Mouse (Mus musculus) hindbrain, embryonic 15.5 days (tissue): ENCODE results near the gene Tjap1. TPM values are rescaled to one million over a fixed set of nuclear protein-coding genes. Genes with fewer than 3 reads are reported as not detected.

Experiments used
- ATAC-seq: fragments of 200-750 bp; cut with Nextera tagmentation; 2 replicates; pipeline ENCODE4 v1.8.0; 2017; ENCODE audit warnings: low read depth, moderate number of reproducible peaks, moderate TSS enrichment; ENCODE audit not compliant: low FRiP score
- H3K27ac ChIP-seq: fragments of 300-500 bp; sonication (generic); replicated peaks from 2 replicates; pipeline ENCODE4 v1.5.1; 2015; ENCODE audit warnings: mild to moderate bottlenecking, inconsistent platforms
- H3K27me3 ChIP-seq: fragments of 300-500 bp; sonication (generic); 2 replicates; pipeline ENCODE4 v1.6.1; 2015; ENCODE audit warnings: control low read depth, inconsistent platforms
- H3K36me3 ChIP-seq: fragments of 300-500 bp; sonication (generic); 2 replicates; pipeline ENCODE4 v1.6.1; 2015; ENCODE audit warnings: control low read depth, inconsistent platforms
- H3K4me1 ChIP-seq: fragments of 300-500 bp; sonication (generic); replicated peaks from 2 replicates; pipeline ENCODE4 v1.6.1; 2015; ENCODE audit warnings: control low read depth, inconsistent platforms
- H3K4me2 ChIP-seq: fragments of 300-500 bp; sonication (generic); 2 replicates; pipeline ENCODE4 v1.6.1; 2015; ENCODE audit warnings: moderate library complexity, mild to moderate bottlenecking, inconsistent platforms
- H3K4me3 ChIP-seq: fragments of 300-500 bp; sonication (generic); 2 replicates; pipeline ENCODE4 v1.5.1; 2015; ENCODE audit warnings: mild to moderate bottlenecking, inconsistent platforms
- H3K9ac ChIP-seq: fragments of 300-500 bp; sonication (generic); 2 replicates; pipeline ENCODE4 v1.6.1; 2015; ENCODE audit warnings: inconsistent platforms
- H3K9me3 ChIP-seq: fragments of 300-500 bp; sonication (generic); 2 replicates; pipeline ENCODE4 v1.6.1; 2016; ENCODE audit warnings: control low read depth, inconsistent platforms
- WGBS: fragments of 180-500 bp; shearing (Covaris S2); methylation state at CpG from one replicate; pipeline ENCODE4 v1.1.7; 2015; 5-methylcytosine and 5-hydroxymethylcytosine counted together
- polyA plus RNA-seq: library from polyadenylated mRNA; unstranded; fragments of >200 nt; fragmentation: Nextera tagmentation; extraction: Ambion mirVana; gene quantifications from 2 replicates; pipeline ENCODE4 v1.2.1, GENCODE M21; 2015

The Tjap1 gene
- polyA plus RNA-seq, 1 experiment from 2014 or later, result 30.3 TPM

DNA sequence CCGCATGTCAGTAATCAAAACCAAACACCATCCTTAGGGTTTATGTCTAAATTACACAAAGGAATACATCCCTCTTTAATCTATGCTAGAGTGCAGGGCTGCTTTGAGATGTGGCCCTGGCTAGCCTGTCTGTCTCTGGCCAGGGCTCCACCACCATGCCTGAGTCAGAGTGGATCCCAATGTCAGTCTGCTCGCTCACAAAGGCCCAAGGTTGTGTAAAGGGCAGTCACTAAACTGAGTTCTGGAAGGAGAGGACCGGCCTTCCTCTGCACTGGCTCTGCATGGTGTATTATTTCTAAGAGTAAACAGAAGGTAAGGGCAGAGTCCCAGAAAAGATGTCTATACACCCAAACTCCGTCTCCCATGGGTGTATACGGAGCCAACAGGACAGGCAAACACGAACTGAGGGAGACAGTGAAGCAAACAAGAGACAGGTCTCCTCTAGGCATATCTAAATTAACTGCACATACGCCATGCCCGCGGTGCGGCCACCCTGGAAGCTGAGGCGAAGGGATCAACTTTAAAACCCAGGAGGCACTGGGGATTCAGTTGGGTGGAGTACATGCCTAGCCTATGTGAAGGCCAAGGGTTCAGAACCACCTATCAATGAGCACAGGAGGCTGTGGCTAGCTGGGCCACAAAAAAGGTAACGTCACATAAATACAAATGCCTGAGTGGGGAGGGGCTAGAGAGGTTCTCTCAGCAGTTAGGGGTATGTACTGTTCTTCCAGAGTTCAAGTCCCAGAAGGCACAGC, 4.6 kb downstream of the Tjap1 start:
- no peak overlapping the region for H3K4me2 ChIP-seq
- no peak for ATAC-seq
- no peak overlapping the region for H3K27ac ChIP-seq
- peaks cover 12% of the 10 kb centered on the region for H3K4me1 ChIP-seq
- 90% methylated on average over 12 of the region's 12 CpGs for WGBS
- no peak overlapping the region for H3K9ac ChIP-seq
- H3K27me3 ChIP-seq, result no peaks in the 10 kb centered on the region
- no peak overlapping the region for H3K4me3 ChIP-seq
- H3K36me3 ChIP-seq, result peaks cover 8% of the 10 kb centered on the region; the same call in 1 of the 2 replicates
- H3K9me3 ChIP-seq, result no peaks in the 10 kb centered on the region

DNA sequence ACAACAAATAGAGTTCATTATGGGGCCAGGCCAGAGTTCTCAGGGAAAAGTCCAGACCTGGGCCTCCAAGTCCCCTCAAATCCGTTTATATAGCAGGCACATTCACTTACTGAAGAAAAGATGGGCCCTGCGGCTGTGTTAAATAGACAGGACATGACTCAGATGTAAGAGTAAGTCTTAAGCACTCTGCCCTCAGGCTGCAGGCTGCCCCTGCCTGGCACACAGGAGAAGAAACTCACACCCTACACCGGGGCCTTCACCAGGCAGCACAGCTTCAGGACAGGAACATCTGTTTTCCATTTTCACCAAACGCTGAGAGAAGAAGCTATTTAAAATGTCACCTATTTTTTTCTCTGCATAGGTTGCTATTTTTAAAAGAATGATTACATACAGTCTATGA, 5.2 kb downstream of the Tjap1 start:
- no peak for ATAC-seq
- Histone ChIP-seq H3K27me3 (no peaks in the 10 kb centered on the region), H3K4me3 (no peak overlapping the region), H3K9me3 (no peaks in the 10 kb centered on the region), H3K4me2 (no peak overlapping the region), H3K36me3 (peaks cover 8% of the 10 kb centered on the region; the same call in 1 of the 2 replicates), H3K27ac (no peak overlapping the region), H3K9ac (no peak overlapping the region), H3K4me1 (peaks cover 9% of the 10 kb centered on the region)
- WGBS, result 86% methylated on average over 4 of the region's 4 CpGs

DNA sequence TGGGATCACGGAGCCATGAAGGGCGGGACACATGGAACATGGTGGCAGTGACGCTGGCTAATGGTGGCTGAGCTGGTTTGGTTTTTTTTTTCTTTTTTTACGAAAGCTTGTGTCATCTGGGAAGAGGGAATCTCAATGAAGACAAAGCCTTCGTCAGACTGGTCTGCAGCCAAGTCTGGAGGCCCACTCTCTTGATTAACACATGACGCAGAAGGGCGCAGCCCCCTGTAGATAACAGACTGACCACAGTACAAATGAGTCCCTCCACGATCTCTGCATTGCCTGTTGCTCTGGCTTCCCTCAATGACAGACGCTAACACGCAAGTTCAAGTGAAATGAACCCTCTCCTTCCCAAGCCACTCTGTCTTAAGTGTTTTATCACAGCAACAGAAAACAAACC, 7.3 kb downstream of the Tjap1 start:
- H3K27ac ChIP-seq, result no peak overlapping the region
- H3K4me1 ChIP-seq, result no peaks in the 10 kb centered on the region
- no peaks in the 10 kb centered on the region for H3K9me3 ChIP-seq
- 90% methylated on average over 10 of the region's 10 CpGs for WGBS
- H3K27me3 ChIP-seq, result no peaks in the 10 kb centered on the region
- no peak overlapping the region for H3K9ac ChIP-seq
- peaks cover 12% of the 10 kb centered on the region; the same call in 1 of the 2 replicates for H3K36me3 ChIP-seq
- no peak overlapping the region for H3K4me2 ChIP-seq
- ATAC-seq, result no peak
- H3K4me3 ChIP-seq, result no peak overlapping the region

DNA sequence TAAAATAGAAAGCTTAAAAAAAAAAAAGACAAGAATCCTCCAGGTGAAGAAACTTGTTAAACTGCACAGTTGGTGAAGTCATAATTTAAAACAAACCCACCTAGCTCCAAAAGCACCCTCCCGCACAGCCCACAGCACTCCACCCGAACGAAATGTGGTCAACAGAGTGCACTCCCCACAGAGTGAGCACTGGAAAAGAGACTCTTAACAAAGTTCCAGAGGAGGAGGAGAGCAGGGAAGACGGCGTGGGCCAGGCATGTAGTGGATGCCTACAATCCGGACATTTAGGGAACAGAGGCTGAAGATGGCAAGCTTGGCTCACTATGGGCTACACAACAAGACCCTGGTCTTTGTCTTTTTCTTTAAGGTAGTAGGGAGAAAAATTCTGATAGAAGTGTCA, 7.8 kb downstream of the Tjap1 start:
- Histone ChIP-seq H3K9ac (no peak overlapping the region), H3K4me2 (no peak overlapping the region), H3K36me3 (peaks cover 15% of the 10 kb centered on the region; the same call in 1 of the 2 replicates), H3K9me3 (no peaks in the 10 kb centered on the region), H3K27me3 (no peaks in the 10 kb centered on the region), H3K27ac (no peak overlapping the region), H3K4me3 (no peak overlapping the region), H3K4me1 (no peaks in the 10 kb centered on the region)
- 91% methylated on average over 6 of the region's 6 CpGs for WGBS
- no peak for ATAC-seq

DNA sequence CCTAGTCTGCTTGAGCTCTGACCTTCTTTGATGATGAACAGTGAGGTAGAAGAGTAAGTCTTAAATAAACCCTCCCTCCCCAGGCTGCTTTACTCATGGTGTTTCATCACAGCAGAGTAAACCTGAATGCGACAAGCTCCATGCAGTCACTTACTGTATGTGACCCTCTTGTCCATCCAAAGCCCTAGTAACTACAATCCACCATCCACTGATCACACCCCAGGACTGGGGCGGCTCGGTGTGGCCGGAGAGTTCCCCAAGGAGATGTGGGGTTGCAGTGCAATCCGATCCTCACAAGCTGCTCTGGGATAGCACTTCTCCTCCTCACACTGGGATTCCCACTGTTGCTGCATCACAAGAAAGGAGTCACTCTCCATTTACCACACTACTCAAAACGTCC, 8.4 kb downstream of the Tjap1 start:
- ATAC-seq, result no peak
- 81% methylated on average over 6 of the region's 6 CpGs for WGBS
- Histone ChIP-seq H3K4me1 (no peaks in the 10 kb centered on the region), H3K4me2 (no peak overlapping the region), H3K9me3 (no peaks in the 10 kb centered on the region), H3K27ac (no peak overlapping the region), H3K4me3 (no peak overlapping the region), H3K27me3 (no peaks in the 10 kb centered on the region), H3K36me3 (peaks cover 15% of the 10 kb centered on the region; the same call in 1 of the 2 replicates), H3K9ac (no peak overlapping the region)

DNA sequence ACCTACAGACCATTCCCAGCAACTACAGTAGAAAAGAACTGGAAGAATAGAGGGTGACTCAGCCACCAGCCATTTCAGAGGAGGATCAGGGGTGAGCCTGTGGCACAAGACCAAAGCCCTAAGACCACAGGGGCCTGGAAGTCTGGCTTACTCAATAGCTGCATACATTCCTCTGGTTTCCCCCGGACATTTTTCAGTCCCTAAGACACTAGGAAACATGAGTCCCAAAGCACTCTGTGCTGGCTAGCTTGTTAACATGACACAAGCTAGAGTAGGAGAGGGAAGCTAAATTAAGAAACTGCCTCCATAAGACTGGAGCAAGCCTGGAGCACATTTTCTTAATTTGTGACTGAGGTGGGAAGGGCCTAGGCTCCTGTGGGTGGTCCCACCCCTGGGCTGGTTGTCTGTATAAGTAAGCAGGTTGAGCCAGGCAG, 9.0 kb downstream of the Tjap1 start:
- H3K27ac ChIP-seq, result no peak overlapping the region
- WGBS, result 77% methylated on average over 1 of the region's 1 CpGs
- H3K27me3 ChIP-seq, result no peaks in the 10 kb centered on the region
- H3K36me3 ChIP-seq, result peaks cover 11% of the 10 kb centered on the region; the same call in 1 of the 2 replicates
- H3K4me1 ChIP-seq, result no peaks in the 10 kb centered on the region
- H3K4me2 ChIP-seq, result no peak overlapping the region
- ATAC-seq, result no peak
- no peaks in the 10 kb centered on the region for H3K9me3 ChIP-seq
- no peak overlapping the region for H3K9ac ChIP-seq
- H3K4me3 ChIP-seq, result no peak overlapping the region

DNA sequence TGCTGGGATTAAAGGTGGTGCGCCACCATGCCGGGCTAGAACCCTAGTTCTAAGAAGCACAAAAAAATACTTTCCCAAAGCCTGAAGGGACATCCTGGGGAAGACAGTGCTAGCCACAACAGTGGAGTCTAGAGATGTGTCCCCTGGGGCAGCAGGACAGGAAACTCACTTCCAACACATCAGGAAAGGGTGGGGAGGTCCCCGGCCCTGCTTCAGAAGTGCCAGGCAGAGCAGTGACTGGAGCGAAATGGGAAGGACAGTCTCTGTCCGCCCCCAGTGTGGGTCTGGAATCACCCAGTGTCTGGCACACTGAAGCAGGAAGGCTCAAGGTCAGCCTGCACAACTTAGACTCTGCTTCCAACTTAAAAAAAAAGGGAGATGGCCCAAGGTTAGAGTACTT, 10.2 kb downstream of the Tjap1 start:
- no peak overlapping the region for H3K4me2 ChIP-seq
- no peak overlapping the region for H3K4me3 ChIP-seq
- no peaks in the 10 kb centered on the region for H3K27me3 ChIP-seq
- ATAC-seq, result no peak
- H3K9ac ChIP-seq, result no peak overlapping the region
- no peaks in the 10 kb centered on the region for H3K9me3 ChIP-seq
- WGBS, result 87% methylated on average over 5 of the region's 5 CpGs
- H3K36me3 ChIP-seq, result 0 out of 2 replicates have a peak, but pooled peaks cover 7% of the 10 kb centered on the region
- no peak overlapping the region for H3K27ac ChIP-seq
- no peaks in the 10 kb centered on the region for H3K4me1 ChIP-seq

DNA sequence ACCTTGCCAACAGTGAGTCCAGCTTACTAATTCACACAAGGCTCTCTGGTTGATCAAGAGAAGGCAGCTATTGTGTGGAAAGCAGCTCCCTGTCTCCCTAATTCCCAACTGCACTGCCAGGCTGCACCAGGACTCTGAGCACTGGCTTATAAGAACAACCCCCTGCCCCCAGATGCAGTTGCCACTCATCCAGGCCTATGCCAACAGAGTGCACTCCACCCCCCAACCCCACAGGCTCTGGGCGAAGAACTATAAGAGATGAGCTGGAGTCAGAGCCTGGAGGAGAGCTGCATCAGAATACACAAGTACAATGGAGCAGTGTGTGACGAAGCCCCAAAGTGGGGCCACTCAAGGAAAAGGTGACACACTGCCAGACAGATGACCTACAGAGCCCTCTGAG, 10.8 kb downstream of the Tjap1 start:
- no peak overlapping the region for H3K9ac ChIP-seq
- no peak overlapping the region for H3K4me2 ChIP-seq
- no peaks in the 10 kb centered on the region for H3K4me1 ChIP-seq
- H3K36me3 ChIP-seq, result 0 out of 2 replicates have a peak, but pooled peaks cover 7% of the 10 kb centered on the region
- H3K4me3 ChIP-seq, result no peak overlapping the region
- H3K27me3 ChIP-seq, result no peaks in the 10 kb centered on the region
- no peak for ATAC-seq
- no peaks in the 10 kb centered on the region for H3K9me3 ChIP-seq
- no peak overlapping the region for H3K27ac ChIP-seq
- WGBS, result 90% methylated on average over 2 of the region's 2 CpGs

DNA sequence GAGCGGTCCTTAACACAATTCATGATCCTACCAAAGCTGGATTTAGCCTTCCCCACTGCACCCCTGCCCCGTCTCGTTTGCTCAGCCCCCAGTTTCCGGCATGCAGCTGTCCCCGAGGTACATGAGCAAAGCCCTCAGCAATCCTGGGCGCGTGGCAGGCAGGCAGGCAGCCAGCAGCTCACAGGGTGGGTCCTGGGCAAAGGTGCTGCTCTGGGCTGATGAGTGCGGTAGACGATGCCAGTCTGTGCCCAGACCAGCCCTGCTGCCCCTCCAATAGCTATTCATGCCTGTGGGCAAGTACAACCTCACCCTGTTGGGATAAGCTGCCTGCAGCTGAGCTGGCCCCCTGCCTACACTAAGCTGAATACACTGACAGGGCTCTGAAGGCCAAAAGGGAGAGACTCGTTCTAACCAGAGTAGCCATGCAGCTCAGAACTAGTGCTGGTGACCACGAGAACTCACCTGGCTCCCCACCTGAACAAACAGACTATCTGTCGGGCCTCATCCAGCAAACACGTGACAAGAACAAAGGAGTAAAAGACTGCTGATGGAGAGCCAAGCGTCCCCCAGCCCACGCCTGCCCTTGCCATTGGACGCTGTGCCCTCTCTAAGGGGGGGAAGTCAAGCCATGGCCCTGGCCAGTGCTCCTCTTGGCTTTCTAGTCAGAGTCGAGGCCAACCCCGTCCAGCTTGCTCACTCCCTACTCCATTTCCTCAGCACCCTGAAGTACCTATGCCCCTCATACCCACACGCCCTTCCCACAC, 12.9 kb downstream of the Tjap1 start:
- Histone ChIP-seq H3K36me3 (0 out of 2 replicates have a peak, but pooled peaks cover 7% of the 10 kb centered on the region), H3K4me2 (no peak overlapping the region), H3K4me1 (no peaks in the 10 kb centered on the region), H3K27me3 (no peaks in the 10 kb centered on the region), H3K4me3 (no peak overlapping the region), H3K9ac (no peak overlapping the region), H3K9me3 (no peaks in the 10 kb centered on the region), H3K27ac (no peak overlapping the region)
- WGBS, result 88% methylated on average over 19 of the region's 19 CpGs
- ATAC-seq, result no peak

DNA sequence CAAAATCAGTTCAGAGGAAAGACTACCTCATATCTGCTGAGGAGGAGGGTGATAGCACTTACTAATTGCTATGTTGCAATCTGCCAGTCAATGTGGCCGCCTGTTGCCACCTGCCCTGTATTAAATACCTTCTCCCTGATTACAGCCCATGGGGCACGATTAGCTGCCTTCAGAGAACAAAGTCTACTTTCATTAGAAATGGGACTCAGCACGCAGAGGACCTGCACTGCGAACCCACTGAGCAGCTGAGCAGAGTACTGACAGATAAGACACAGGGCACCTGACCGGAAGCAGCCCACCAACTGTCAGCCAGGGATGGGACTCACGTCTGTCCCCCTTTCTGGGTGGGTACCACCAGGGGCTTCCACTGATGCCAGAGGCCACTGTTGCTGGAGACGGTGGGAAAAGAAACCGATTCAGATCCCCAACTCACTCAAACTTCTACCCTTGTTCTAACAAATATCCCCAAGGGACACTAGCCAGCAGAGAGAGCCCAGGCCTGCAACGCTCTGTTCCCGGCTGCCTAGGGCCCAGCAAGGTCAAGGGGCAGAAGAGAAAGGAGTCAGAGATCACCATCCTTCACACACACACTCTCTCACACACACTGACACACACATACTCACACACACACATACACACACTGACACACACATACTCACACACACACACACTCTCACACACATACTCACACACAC, 14.7 kb downstream of the Tjap1 start:
- ATAC-seq, result no peak
- no peaks in the 10 kb centered on the region for H3K27me3 ChIP-seq
- no peaks in the 10 kb centered on the region for H3K4me1 ChIP-seq
- H3K4me2 ChIP-seq, result no peak overlapping the region
- no peak overlapping the region for H3K27ac ChIP-seq
- H3K4me3 ChIP-seq, result no peak overlapping the region
- 85% methylated on average over 10 of the region's 10 CpGs for WGBS
- no peaks in the 10 kb centered on the region for H3K9me3 ChIP-seq
- H3K36me3 ChIP-seq, result 0 out of 2 replicates have a peak, but pooled peaks cover 21% of the 10 kb centered on the region
- H3K9ac ChIP-seq, result no peak overlapping the region

DNA sequence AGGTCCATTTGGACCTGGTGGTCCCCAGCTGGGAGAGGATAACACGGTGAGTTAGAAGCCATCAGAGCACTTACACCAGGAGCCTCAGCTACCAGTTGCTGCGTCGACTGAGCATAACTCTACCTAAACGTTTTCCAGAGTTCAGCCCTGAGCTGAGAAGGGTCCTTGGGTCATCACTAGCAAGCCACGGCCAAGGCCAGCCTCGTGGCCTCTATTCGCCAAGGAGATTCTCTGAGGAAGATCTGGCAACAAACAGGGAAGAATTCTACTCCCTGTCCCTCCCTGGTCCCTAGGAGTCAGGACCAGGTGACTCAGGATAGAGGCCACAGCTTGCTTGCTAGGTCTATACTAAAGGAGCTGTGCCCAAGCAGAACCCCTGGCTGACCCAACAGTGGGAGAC, 15.3 kb downstream of the Tjap1 start:
- Histone ChIP-seq H3K4me3 (no peak overlapping the region), H3K27me3 (no peaks in the 10 kb centered on the region), H3K9me3 (no peaks in the 10 kb centered on the region), H3K9ac (no peak overlapping the region), H3K27ac (no peak overlapping the region), H3K4me1 (no peaks in the 10 kb centered on the region), H3K36me3 (peaks cover 27% of the 10 kb centered on the region; the same call in 1 of the 2 replicates), H3K4me2 (no peak overlapping the region)
- ATAC-seq, result no peak
- 85% methylated on average over 7 of the region's 7 CpGs for WGBS

DNA sequence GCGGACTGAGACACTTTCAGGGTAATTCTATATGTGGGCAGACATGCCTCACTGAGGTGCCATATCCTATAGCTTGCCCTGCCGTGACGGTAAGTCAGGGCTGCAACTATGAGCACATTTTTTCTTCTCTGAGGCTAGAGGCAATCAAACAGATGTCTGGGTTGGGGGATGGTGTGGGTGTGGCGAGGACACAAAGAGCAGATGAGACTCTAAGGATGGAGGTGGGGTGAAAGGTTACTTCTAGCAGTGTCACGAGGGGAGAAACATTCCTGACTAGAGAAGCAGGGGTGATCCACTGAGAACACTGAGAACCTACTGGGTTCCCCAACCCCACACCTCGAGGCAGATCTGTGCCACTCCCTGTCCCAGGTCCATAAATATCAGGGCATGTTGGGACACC, 15.8 kb downstream of the Tjap1 start:
- peaks cover 32% of the 10 kb centered on the region; the same call in 1 of the 2 replicates for H3K36me3 ChIP-seq

More for the DNA sequence above, 15.8 kb downstream of the Tjap1 start:
- no peak overlapping the region for H3K4me3 ChIP-seq
- H3K4me2 ChIP-seq, result no peak overlapping the region
- no peak overlapping the region for H3K9ac ChIP-seq
- H3K27ac ChIP-seq, result no peak overlapping the region
- H3K27me3 ChIP-seq, result no peaks in the 10 kb centered on the region
- no peak for ATAC-seq
- WGBS, result 77% methylated on average over 6 of the region's 6 CpGs
- H3K9me3 ChIP-seq, result no peaks in the 10 kb centered on the region
- no peaks in the 10 kb centered on the region for H3K4me1 ChIP-seq
